Mouse (Mus musculus) megakaryocyte progenitor cell, adult 5-6 weeks (primary cell): ENCODE measurements around the gene Gm32742. TPM values are rescaled to one million over a fixed set of nuclear protein-coding genes. Genes with fewer than 3 reads are reported as not detected.

ENCODE experiments used
- total RNA-seq, 2 experiments: library from RNA; stranded (forward) in 1 of 2; stranded (reverse) in 1 of 2; fragments of 157-497, 149-512 nt in 1 of 2; fragments of 200-1000 nt in 1 of 2; gene quantifications; 2 replicates each; pipeline versions ENCODE4 v1.2.3 to v1.2.4; 2015 to 2017

Gene Gm32742
- total RNA-seq, 2 experiments from 2014 or later = 0.22 TPM; not detected in 1

Other genes starting within 250 kb of the Gm32742 start
- 27.1 and 27.3 TPM in 2 replicates for gene Sik2, start 156.4 kb downstream of the Gm32742 start, total RNA-seq (2015)
- 12.3 and 19.8 TPM in 2 replicates for gene Sik2, start 156.4 kb downstream of the Gm32742 start, total RNA-seq (2017)
- gene Btg4, start 104.6 kb downstream of the Gm32742 start, total RNA-seq (2015) = 0.10 TPM in 1 of 2 replicates, not detected in the other
- gene Btg4, start 104.6 kb downstream of the Gm32742 start, total RNA-seq (2017) = not detected in 2 replicates
- 7.5 and 9.9 TPM in 2 replicates for gene Layn, start 88.4 kb downstream of the Gm32742 start, total RNA-seq (2015)
- 38.0 and 41.9 TPM in 2 replicates for gene Layn, start 88.4 kb downstream of the Gm32742 start, total RNA-seq (2017)
- gene 4833427G06Rik, start 63.4 kb downstream of the Gm32742 start, total RNA-seq (2015) = not detected in 2 replicates
- not detected in 2 replicates for gene 4833427G06Rik, start 63.4 kb downstream of the Gm32742 start, total RNA-seq (2017)
- gene Pou2af1, start 48.2 kb upstream of the Gm32742 start, total RNA-seq (2015) = 0.39 TPM in 1 of 2 replicates, not detected in the other
- not detected in 2 replicates for gene Pou2af1, start 48.2 kb upstream of the Gm32742 start, total RNA-seq (2017)
- 0.32 and 0.78 TPM in 2 replicates for gene Colca2, start 113.1 kb upstream of the Gm32742 start, total RNA-seq (2015)
- 0.21 and 0.54 TPM in 2 replicates for gene Colca2, start 113.1 kb upstream of the Gm32742 start, total RNA-seq (2017)
- not detected in 2 replicates for gene 1810046K07Rik, start 163.4 kb upstream of the Gm32742 start, total RNA-seq (2015)
- gene 1810046K07Rik, start 163.4 kb upstream of the Gm32742 start, total RNA-seq (2017) = 0.24 TPM in 1 of 2 replicates, not detected in the other